Mouse (Mus musculus) midbrain, embryonic 13.5 days (tissue): ENCODE measurements around the gene Rgmb. TPM values are rescaled to one million over a fixed set of nuclear protein-coding genes. Genes with fewer than 3 reads are reported as not detected.

Experiments
- ATAC-seq: fragments of 200-750 bp; cut with Nextera tagmentation; 2 replicates; pipeline ENCODE4 v1.8.0; 2017; ENCODE audit warnings: mild to moderate bottlenecking, moderate TSS enrichment, moderate library complexity
- H3K27ac ChIP-seq: fragments of 300-500 bp; sonication (generic); 2 replicates; pipeline ENCODE4 v1.5.1; 2015; ENCODE audit warnings: inconsistent platforms, mild to moderate bottlenecking, moderate library complexity
- H3K27me3 ChIP-seq: fragments of 300-500 bp; sonication (generic); 2 replicates; pipeline ENCODE4 v1.6.1; 2015; ENCODE audit warnings: mild to moderate bottlenecking, inconsistent platforms
- H3K36me3 ChIP-seq: fragments of 300-500 bp; sonication (generic); 2 replicates; pipeline ENCODE4 v1.6.1; 2015; ENCODE audit warnings: mild to moderate bottlenecking, inconsistent platforms
- H3K4me1 ChIP-seq: fragments of 300-500 bp; sonication (generic); replicated peaks from 2 replicates; pipeline ENCODE4 v1.6.1; 2015; ENCODE audit warnings: inconsistent platforms
- H3K4me2 ChIP-seq: fragments of 300-500 bp; sonication (generic); replicated peaks from 2 replicates; pipeline ENCODE4 v1.6.1; 2015; ENCODE audit warnings: moderate library complexity, mild to moderate bottlenecking, inconsistent platforms
- H3K4me3 ChIP-seq: fragments of 300-500 bp; sonication (generic); replicated peaks from 2 replicates; pipeline ENCODE4 v1.5.1; 2015; ENCODE audit warnings: mild to moderate bottlenecking, inconsistent platforms
- H3K9ac ChIP-seq: fragments of 300-500 bp; sonication (generic); replicated peaks from 2 replicates; pipeline ENCODE4 v1.6.1; 2015; ENCODE audit warnings: mild to moderate bottlenecking, inconsistent platforms
- H3K9me3 ChIP-seq: fragments of 300-500 bp; sonication (generic); 2 replicates; pipeline ENCODE4 v1.6.1; 2016; ENCODE audit warnings: mild to moderate bottlenecking, inconsistent platforms
- WGBS: fragments of 180-500 bp; shearing (Covaris S2); methylation state at CpG from one replicate; pipeline ENCODE4 v1.1.7; 2015; 5-methylcytosine and 5-hydroxymethylcytosine counted together
- polyA plus RNA-seq: library from polyadenylated mRNA; unstranded; fragments of >200 nt; fragmentation: Nextera tagmentation; extraction: Ambion mirVana; gene quantifications from 2 replicates; pipeline ENCODE4 v1.2.1, GENCODE M21; 2015

Rgmb gene
- polyA plus RNA-seq = 72.4 and 79.8 TPM in 2 replicates

- Histone ChIP-seq H3K27me3 (no peaks in the 10 kb centered on the region), H3K4me1 (peaks cover 32% of the 10 kb centered on the region), H3K9ac (peak within 1 kb of the TSS; percentile 88), H3K36me3 (no peaks in the 10 kb centered on the region), H3K9me3 (no peaks in the 10 kb centered on the region), H3K4me3 (peak within 1 kb of the TSS; percentile 81), H3K27ac (peak within 1 kb of the TSS; percentile 96), H3K4me2 (peak within 1 kb of the TSS; percentile 79)
- under 1% methylated on average over 55 of the region's 55 CpGs for WGBS
- ATAC-seq = peak; percentile 64
Observed at GRCm38 (mm10) chr17:15830766-15831644, at the start of gene Rgmb. Gene Rgmb, minus strand, starts transcription at chr17:15831039.

- H3K9ac ChIP-seq = no peak overlapping the region
Observed at GRCm38 (mm10) chr17:15874765-15875164, 43.9 kb upstream of the Rgmb start.

GRCm38 (mm10) chr17:15872093-15872492 lies 41.3 kb upstream of the Rgmb start:
- Histone ChIP-seq H3K27me3 (no peaks in the 10 kb centered on the region), H3K4me2 (no peak overlapping the region)
- no peak for ATAC-seq

More at GRCm38 (mm10) chr17:15874765-15875164, 43.9 kb upstream of the Rgmb start:
- no peaks in the 10 kb centered on the region for H3K27me3 ChIP-seq
- no peaks in the 10 kb centered on the region for H3K9me3 ChIP-seq
- no peak overlapping the region for H3K4me2 ChIP-seq
- ATAC-seq = no peak
- no peak overlapping the region for H3K27ac ChIP-seq
- H3K36me3 ChIP-seq = no peaks in the 10 kb centered on the region
- H3K4me1 ChIP-seq = no peaks in the 10 kb centered on the region
- H3K4me3 ChIP-seq = no peak overlapping the region
- WGBS = 82% methylated on average over 6 of the region's 6 CpGs

GRCm38 (mm10) chr17:15865249-15865648 lies 34.4 kb upstream of the Rgmb start:
- no peaks in the 10 kb centered on the region for H3K9me3 ChIP-seq
- 98% methylated on average over 1 of the region's 1 CpGs for WGBS
- H3K9ac ChIP-seq = no peak overlapping the region
- H3K4me2 ChIP-seq = no peak overlapping the region
- no peaks in the 10 kb centered on the region for H3K4me1 ChIP-seq
- no peak for ATAC-seq
- H3K4me3 ChIP-seq = no peak overlapping the region
- no peak overlapping the region for H3K27ac ChIP-seq
- no peaks in the 10 kb centered on the region for H3K27me3 ChIP-seq
- no peaks in the 10 kb centered on the region for H3K36me3 ChIP-seq

More at GRCm38 (mm10) chr17:15872093-15872492, 41.3 kb upstream of the Rgmb start:
- Histone ChIP-seq H3K4me1 (no peaks in the 10 kb centered on the region), H3K36me3 (no peaks in the 10 kb centered on the region), H3K4me3 (no peak overlapping the region), H3K27ac (no peak overlapping the region), H3K9me3 (no peaks in the 10 kb centered on the region), H3K9ac (no peak overlapping the region)

GRCm38 (mm10) chr17:15862355-15862754 lies 31.5 kb upstream of the Rgmb start:
- WGBS = 78% methylated on average over 4 of the region's 4 CpGs

GRCm38 (mm10) chr17:15853121-15853520 lies 22.3 kb upstream of the Rgmb start:
- WGBS = 68% methylated on average over 2 of the region's 2 CpGs
- ATAC-seq = no peak
- no peaks in the 10 kb centered on the region for H3K9me3 ChIP-seq
- H3K4me3 ChIP-seq = no peak overlapping the region
- H3K36me3 ChIP-seq = no peaks in the 10 kb centered on the region
- no peaks in the 10 kb centered on the region for H3K4me1 ChIP-seq
- no peaks in the 10 kb centered on the region for H3K27me3 ChIP-seq
- no peak overlapping the region for H3K4me2 ChIP-seq
- H3K27ac ChIP-seq = no peak overlapping the region
- H3K9ac ChIP-seq = no peak overlapping the region

More at GRCm38 (mm10) chr17:15862355-15862754, 31.5 kb upstream of the Rgmb start:
- H3K4me1 ChIP-seq = no peaks in the 10 kb centered on the region
- no peak for ATAC-seq
- no peaks in the 10 kb centered on the region for H3K27me3 ChIP-seq
- no peak overlapping the region for H3K9ac ChIP-seq
- no peaks in the 10 kb centered on the region for H3K36me3 ChIP-seq
- no peak overlapping the region for H3K27ac ChIP-seq
- no peak overlapping the region for H3K4me3 ChIP-seq
- H3K4me2 ChIP-seq = no peak overlapping the region
- no peaks in the 10 kb centered on the region for H3K9me3 ChIP-seq

GRCm38 (mm10) chr17:15850544-15850943 lies 19.7 kb upstream of the Rgmb start:
- H3K9me3 ChIP-seq = no peaks in the 10 kb centered on the region
- no peaks in the 10 kb centered on the region for H3K4me1 ChIP-seq
- H3K4me2 ChIP-seq = no peak overlapping the region
- no peaks in the 10 kb centered on the region for H3K36me3 ChIP-seq
- H3K27me3 ChIP-seq = no peaks in the 10 kb centered on the region
- 80% methylated on average over 3 of the region's 3 CpGs for WGBS
- no peak overlapping the region for H3K4me3 ChIP-seq
- no peak overlapping the region for H3K9ac ChIP-seq
- no peak for ATAC-seq
- H3K27ac ChIP-seq = no peak overlapping the region

GRCm38 (mm10) chr17:15841425-15841824 lies 10.6 kb upstream of the Rgmb start:
- 85% methylated on average over 2 of the region's 2 CpGs for WGBS
- Histone ChIP-seq H3K27me3 (no peaks in the 10 kb centered on the region), H3K36me3 (no peaks in the 10 kb centered on the region), H3K4me2 (no peak overlapping the region), H3K9me3 (no peaks in the 10 kb centered on the region), H3K4me3 (no peak overlapping the region), H3K9ac (no peak overlapping the region), H3K27ac (no peak overlapping the region), H3K4me1 (no peaks in the 10 kb centered on the region)
- no peak for ATAC-seq

GRCm38 (mm10) chr17:15832398-15832797 lies 1.6 kb upstream of the Rgmb start:
- Histone ChIP-seq H3K27me3 (no peaks in the 10 kb centered on the region), H3K27ac (0 out of 2 replicates have a peak overlapping the region, but pooled peaks have one; percentile 4), H3K4me3 (no peak overlapping the region), H3K36me3 (no peaks in the 10 kb centered on the region), H3K9ac (no peak overlapping the region), H3K4me1 (peaks cover 26% of the 10 kb centered on the region), H3K4me2 (no peak overlapping the region), H3K9me3 (no peaks in the 10 kb centered on the region)
- ATAC-seq = no peak
- 12% methylated on average over 5 of the region's 5 CpGs for WGBS

- ATAC-seq = no peak
- Histone ChIP-seq H3K36me3 (no peaks in the 10 kb centered on the region), H3K9ac (no peak overlapping the region), H3K4me3 (no peak overlapping the region), H3K27me3 (no peaks in the 10 kb centered on the region), H3K4me2 (no peak overlapping the region), H3K9me3 (no peaks in the 10 kb centered on the region), H3K4me1 (peaks cover 32% of the 10 kb centered on the region), H3K27ac (no peak overlapping the region)
- WGBS = 13% methylated on average over 8 of the region's 8 CpGs
Observed at GRCm38 (mm10) chr17:15831810-15832209, 971 bp upstream of the Rgmb start.

GRCm38 (mm10) chr17:15830171-15830765 lies 571 bp downstream of the Rgmb start:
- peak; percentile 27; the same call in 1 of the 2 replicates for ATAC-seq
- H3K4me1 ChIP-seq = peaks cover 32% of the 10 kb centered on the region

More at GRCm38 (mm10) chr17:15830171-15830765, 571 bp downstream of the Rgmb start:
- under 1% methylated on average over 34 of the region's 34 CpGs for WGBS
- peak overlapping the region; percentile 88 for H3K9ac ChIP-seq
- H3K27ac ChIP-seq = peak overlapping the region; percentile 96
- H3K27me3 ChIP-seq = no peaks in the 10 kb centered on the region
- H3K4me2 ChIP-seq = peak overlapping the region; percentile 79
- peak overlapping the region; percentile 81 for H3K4me3 ChIP-seq
- H3K9me3 ChIP-seq = no peaks in the 10 kb centered on the region
- H3K36me3 ChIP-seq = no peaks in the 10 kb centered on the region
